Mouse (Mus musculus) T-helper 2 cell (primary cell): ENCODE results near the gene Scgb2b24.

Experiments
- in situ Hi-C: fragments of 300-600 bp; cut with MboI, MseI; formaldehyde crosslinking; loops from one replicate; pipeline ENCODE4 v1.15.1; 2025; ENCODE audit warnings: high pct_unique_total_duplicates

Scgb2b24 gene

GRCm38 (mm10) chr7:33739212-33739611, at the start of gene Scgb2b24:
Scgb2b24 (minus strand) TSS chr7:33739312.
- in situ Hi-C loops: loop anchor here (10.0 to 25.0 kb wide), 2 partner anchors 244 to 998 kb away; no protein-coding TSS in a partner anchor

GRCm38 (mm10) chr7:33743499-33743898, 4.4 kb upstream of the Scgb2b24 start, which contains the start of gene Scgb1b24:
Scgb1b24 (plus strand) TSS chr7:33743799.
- in situ Hi-C loops: loop anchor here (25.0 kb wide), 1 partner anchor 994 kb away; no protein-coding TSS in a partner anchor

GRCm38 (mm10) chr7:33689864-33690263, 49.2 kb downstream of the Scgb2b24 start:
- in situ Hi-C loops: loop anchor here (10.0 kb wide), 1 partner anchor 875 kb away; no protein-coding TSS in a partner anchor
